Mouse (Mus musculus) CD8-positive naive resting alpha-beta T cell, adult 2 months (primary cell): ENCODE results near the gene Pdzd2.
"Not testable (repeated sequence)": the region's sequence is repeated elsewhere in the genome, so short reads cannot be mapped to it uniquely, and the experiment has no call there.

Experiments
- DNase-seq, 2 experiments: peaks; one replicate each; pipeline ENCODE4 v3.0.0; 2022; ENCODE audit warnings: low read depth in 2 of 2, low spot score in 2 of 2

Gene Pdzd2

GRCm38 (mm10) chr15:12388726-12389489 lies 350.8 kb downstream of the Pdzd2 start:
- no peak for DNase-seq

- no peak for DNase-seq
Observed at GRCm38 (mm10) chr15:12384679-12385078, 355.0 kb downstream of the Pdzd2 start.

DNA sequence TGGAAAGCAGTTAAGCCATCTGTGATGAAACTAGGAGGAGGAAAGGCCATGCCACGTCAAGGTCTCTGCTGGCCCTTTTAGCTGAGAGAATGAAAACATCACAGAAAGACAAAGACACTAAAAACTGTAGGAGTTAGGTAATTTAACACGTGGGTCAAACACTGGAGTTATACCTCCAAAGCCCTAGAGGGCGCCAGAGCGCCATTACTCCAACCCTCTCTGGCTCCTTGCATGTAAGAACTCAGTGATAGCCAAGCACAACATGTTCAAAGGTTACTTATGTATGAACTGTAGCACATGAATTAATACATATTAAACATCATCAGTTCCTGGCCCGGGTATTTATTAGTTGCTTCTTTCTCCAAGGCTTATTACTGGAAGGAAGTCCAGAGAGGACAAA lies 359.2 kb downstream of the Pdzd2 start:
- DNase-seq: peak; percentile 72 to 83

- DNase-seq: no peak
Observed at GRCm38 (mm10) chr15:12380057-12380456, 359.7 kb downstream of the Pdzd2 start.

GRCm38 (mm10) chr15:12377800-12378199 lies 361.9 kb downstream of the Pdzd2 start:
- no peak for DNase-seq

GRCm38 (mm10) chr15:12376491-12377069 lies 363.1 kb downstream of the Pdzd2 start:
- DNase-seq: no peak

GRCm38 (mm10) chr15:12375641-12376311 lies 363.9 kb downstream of the Pdzd2 start:
- DNase-seq: peak; percentile 73 to 82

- DNase-seq: no peak
Observed at GRCm38 (mm10) chr15:12374916-12375315, 364.8 kb downstream of the Pdzd2 start.

GRCm38 (mm10) chr15:12373918-12374317 lies 365.8 kb downstream of the Pdzd2 start:
- no peak for DNase-seq

- no peak for DNase-seq
Observed at GRCm38 (mm10) chr15:12373496-12373895, 366.2 kb downstream of the Pdzd2 start.

DNA sequence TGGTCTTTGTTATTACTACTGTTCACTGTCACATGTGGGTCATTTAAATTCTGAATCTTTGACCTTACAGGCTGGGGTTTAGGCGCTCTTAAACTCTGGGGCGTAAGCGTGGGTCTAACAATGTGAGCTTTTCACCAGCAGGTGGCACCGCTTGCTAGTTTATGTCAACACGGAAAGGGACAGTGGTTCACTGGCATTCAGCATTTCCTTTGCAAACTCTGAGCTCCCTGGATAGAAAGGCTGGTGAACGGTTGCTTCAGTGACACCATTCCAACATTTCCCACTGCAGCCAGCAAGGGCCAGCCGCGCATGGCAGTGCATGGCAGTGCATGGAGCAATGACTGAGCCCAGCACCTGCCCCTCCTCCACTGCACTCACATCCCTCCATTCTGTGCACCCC lies 368.5 kb downstream of the Pdzd2 start:
- DNase-seq: peak; percentile 41 to 63

DNA sequence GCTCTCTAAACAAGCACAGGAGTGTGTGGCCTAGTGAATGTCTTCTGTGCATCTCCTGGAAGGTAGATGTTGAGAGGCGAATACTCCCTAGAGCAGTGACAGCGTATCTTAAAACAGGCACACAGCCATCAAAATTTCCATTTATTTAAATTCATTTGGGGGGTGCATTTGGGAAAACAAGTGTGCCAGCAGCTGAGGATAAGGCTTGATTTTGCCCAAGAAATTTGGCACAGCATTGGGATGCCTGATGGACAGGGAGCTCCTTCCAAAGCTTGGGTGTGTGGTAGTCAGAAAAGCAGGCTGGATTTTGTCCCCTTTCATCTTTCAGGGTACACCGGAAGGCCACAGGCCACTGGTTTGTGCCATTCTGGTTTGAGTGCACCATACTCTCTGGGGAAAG lies 369.6 kb downstream of the Pdzd2 start:
- no peak for DNase-seq

DNA sequence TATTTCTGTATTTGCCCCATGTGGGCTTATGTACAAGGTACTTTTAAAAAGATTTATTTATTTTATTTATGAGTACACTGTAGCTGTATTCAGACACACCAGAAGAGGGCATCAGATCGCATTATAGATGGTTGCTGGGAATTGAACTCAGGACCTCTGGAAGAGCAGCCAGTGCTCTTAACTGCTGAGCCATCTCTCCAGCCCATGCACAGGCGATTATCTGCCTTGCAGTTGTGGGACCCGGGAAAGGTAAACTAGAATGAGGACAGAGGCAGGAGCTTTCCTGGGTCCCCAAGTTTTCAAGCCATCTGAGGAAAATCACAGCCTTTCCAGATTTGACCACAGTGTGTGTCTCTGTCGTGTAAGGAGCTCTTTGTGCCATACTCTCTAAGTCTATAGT lies 370.9 kb downstream of the Pdzd2 start:
- no peak for DNase-seq

- no peak for DNase-seq
Observed at GRCm38 (mm10) chr15:12368357-12368756, 371.4 kb downstream of the Pdzd2 start.

DNA sequence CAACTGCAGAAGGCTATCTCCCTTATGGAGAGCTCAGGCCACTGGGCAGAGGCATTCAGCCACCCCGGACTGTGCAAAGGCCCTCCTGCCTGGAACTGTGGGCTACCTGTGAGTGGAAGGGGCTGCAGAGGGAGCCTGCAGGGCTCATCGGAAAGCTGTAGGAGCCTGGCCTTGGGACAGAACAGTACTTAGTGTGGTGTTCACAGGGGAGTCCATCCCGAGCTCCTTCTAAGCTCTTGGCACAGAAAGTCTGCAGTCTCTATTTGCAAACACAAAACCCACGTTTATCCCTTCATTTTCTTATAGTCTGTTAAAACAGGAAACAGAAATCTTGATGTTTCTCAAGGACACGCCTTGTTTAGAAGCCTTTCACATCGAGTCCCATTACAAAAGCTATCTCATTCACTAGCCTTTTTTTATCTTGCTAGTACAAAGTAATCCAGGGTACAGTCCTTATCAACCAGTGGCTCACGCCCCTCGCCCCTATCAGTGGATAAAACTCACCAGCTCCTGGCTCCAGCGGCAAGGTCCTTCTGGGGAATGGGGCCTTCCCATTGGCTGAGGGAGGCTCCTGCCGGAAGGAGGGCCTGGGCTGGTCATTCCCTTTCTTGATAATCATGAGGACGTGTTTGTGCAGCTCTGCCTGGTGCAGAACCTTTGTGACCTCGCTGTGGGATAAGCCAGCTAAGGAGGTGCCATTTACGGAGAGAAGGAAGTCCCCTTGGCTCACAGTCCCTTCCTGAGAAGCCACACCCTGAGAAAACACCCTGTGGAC lies 372.2 kb downstream of the Pdzd2 start:
- DNase-seq: no peak

DNA sequence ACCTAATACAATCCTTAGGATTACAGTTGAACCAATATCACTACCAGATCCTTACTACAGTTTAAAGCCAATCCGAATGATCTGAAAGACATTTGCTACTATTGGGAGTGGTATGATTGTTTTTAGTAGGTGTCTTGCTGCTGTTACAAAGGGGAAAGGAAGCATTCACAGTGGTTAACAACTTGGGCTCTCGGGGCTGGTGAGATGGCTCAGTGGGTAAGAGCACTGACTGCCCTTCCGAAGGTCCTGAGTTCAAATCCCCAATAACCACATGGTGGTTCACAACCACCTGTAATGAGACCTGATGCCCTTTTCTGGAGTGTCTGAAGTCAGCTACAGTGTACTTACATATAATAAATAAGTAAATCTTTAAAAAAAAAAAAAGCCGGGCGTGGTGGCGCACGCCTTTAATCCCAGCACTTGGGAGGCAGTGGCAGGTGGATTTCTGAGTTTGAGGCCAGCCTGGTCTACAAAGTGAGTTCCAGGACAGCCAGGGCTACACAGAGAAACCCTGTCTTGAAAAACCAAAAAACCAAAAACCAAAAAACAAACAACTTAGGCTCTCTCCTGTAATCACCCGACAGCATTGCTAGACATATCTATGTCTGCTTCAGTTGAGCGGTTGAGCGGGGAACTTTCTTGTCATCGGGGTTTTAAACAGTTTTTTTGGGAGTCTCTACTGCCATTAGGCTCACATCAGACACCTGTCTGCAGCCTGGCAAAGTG lies 373.0 kb downstream of the Pdzd2 start:
- DNase-seq: not testable (repeated sequence)

- DNase-seq: no peak
Observed at GRCm38 (mm10) chr15:12366072-12366469, 373.7 kb downstream of the Pdzd2 start.

DNA sequence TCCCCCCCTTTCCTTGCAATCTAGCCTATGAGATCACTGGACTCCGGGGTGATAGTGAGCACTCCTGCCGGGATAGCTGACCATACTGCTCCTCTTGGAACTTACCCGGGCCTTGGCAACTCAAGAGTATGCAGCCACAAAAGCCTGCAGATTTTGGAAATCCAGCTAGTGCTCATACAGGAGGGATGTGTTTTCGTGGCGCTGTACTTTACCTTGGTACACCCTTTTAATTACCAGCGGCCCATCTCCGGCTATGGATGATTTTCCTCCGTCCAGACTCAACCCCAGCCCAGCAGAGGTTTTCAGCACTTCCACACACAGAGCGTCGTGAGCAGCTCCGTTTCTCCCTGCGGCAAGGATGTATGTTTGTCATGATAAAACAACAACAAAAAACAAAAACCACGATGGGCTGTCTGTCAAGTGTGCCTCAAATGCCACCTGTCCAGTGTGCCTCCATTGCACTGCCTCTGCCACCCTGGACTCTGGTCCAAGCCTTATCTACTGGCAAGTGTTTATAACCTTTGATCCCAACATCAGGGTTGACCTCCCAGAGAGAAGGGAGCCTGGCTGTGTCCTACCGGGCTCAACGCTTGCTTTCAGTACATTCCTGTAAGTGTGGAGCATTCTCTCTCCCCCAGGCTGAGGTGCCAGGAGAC lies 374.2 kb downstream of the Pdzd2 start:
- DNase-seq: no peak

DNA sequence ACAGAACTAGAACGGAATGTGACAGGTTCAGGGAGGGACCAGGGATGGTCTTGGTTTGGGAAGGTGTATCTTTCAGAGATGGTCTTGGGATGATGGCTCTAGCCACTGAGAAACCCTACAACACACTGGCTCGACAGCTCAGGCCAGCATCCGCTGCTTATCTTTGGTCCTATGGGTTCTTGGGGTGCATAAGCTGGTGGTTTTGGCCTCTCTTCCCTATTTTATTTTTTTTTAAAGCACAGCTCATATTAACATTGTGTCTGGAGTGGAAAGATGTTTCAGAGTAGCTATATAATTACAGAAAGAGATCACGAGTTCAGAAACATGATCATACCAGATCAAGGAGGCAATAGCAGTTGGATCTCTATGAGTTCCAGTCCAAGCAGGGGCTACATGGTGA lies 375.6 kb downstream of the Pdzd2 start:
- DNase-seq: no peak

GRCm38 (mm10) chr15:12362701-12363040 lies 377.1 kb downstream of the Pdzd2 start:
- DNase-seq: no peak
